Mouse (Mus musculus) intestine, embryonic 14.5 days (tissue): ENCODE measurements around the gene Gm37240. TPM values are rescaled to one million over a fixed set of nuclear protein-coding genes. Genes with fewer than 3 reads are reported as not detected.

Experiments
- ATAC-seq: fragments of 200-750 bp; cut with Nextera tagmentation; replicated peaks from 2 replicates; pipeline ENCODE4 v1.8.0; 2017; ENCODE audit warnings: low read depth, moderate number of reproducible peaks, moderate TSS enrichment, moderate library complexity; ENCODE audit not compliant: low FRiP score, low TSS enrichment
- DNase-seq: peaks from one replicate; pipeline ENCODE4 v3.0.0-alpha.2; 2018; ENCODE audit warnings: low spot score
- H3K27ac ChIP-seq: fragments of 300-500 bp; sonication (generic); 2 replicates; pipeline ENCODE4 v1.5.1; 2014; ENCODE audit warnings: low read depth, mild to moderate bottlenecking, control low read depth
- H3K27me3 ChIP-seq: fragments of 300-500 bp; sonication (generic); replicated peaks from 2 replicates; pipeline ENCODE4 v1.6.1; 2014; ENCODE audit warnings: low read length, control low read depth; ENCODE audit not compliant: control insufficient read depth, insufficient read depth
- H3K36me3 ChIP-seq: fragments of 300-500 bp; sonication (generic); 2 replicates; pipeline ENCODE4 v1.6.1; 2014; ENCODE audit warnings: low read length, control low read depth; ENCODE audit not compliant: control insufficient read depth, insufficient read depth
- H3K4me1 ChIP-seq: fragments of 300-500 bp; sonication (generic); replicated peaks from 2 replicates; pipeline ENCODE4 v1.6.1; 2014; ENCODE audit warnings: low read length, control low read depth, mixed read lengths; ENCODE audit not compliant: control insufficient read depth, insufficient read depth
- H3K4me2 ChIP-seq: fragments of 300-500 bp; sonication (generic); 2 replicates; pipeline ENCODE4 v1.6.1; 2014; ENCODE audit warnings: low read length
- H3K4me3 ChIP-seq: fragments of 300-500 bp; sonication (generic); 2 replicates; pipeline ENCODE4 v1.5.1; 2014; ENCODE audit warnings: low read depth, low read length, control low read depth, mixed read lengths
- H3K9ac ChIP-seq: fragments of 300-500 bp; sonication (generic); 2 replicates; pipeline ENCODE4 v1.6.1; 2014; ENCODE audit warnings: mild to moderate bottlenecking, low read length
- H3K9me3 ChIP-seq: fragments of 300-500 bp; sonication (generic); 2 replicates; pipeline ENCODE4 v1.6.1; 2016; ENCODE audit warnings: low read length, control low read depth; ENCODE audit not compliant: control insufficient read depth
- WGBS: fragments of 180-500 bp; shearing (Covaris S2); extraction: QIAGEN DNeasy Blood & Tissue Kit; methylation state at CpG from one replicate; pipeline ENCODE4 v1.1.7; 2014; 5-methylcytosine and 5-hydroxymethylcytosine counted together
- polyA plus RNA-seq: library from polyadenylated mRNA; unstranded; fragments of >200 nt; fragmentation: Nextera tagmentation; extraction: Ambion mirVana; gene quantifications from 2 replicates; pipeline ENCODE4 v1.2.1, GENCODE M21; 2014

Gene Gm37240
- polyA plus RNA-seq, 1 experiment from 2014 or later: 5.3 TPM

DNA sequence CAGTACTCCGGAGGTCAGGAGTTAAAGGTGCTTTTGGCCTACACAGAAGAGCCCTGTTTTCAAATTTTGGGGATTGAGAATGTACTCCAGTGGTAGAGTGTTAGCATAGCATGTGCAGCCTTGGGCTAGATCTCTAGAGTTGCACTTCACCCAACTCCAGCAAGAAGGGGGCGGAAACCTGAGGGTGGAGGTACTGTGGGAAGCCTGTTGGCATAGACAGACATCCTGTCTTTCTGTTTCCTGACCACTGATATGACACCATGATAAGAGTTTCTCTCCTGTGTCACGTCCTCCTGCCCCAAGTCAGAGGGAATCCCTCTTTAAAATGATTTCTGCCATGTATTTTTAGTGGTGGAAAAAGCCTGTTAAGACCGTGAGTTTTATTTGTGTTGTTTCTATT is 1038.5 kb downstream of the Gm37240 start:
- WGBS: 80% methylated on average over 4 of the region's 4 CpGs
- no peaks in the 10 kb centered on the region for H3K27me3 ChIP-seq
- no peak for DNase-seq

GRCm38 (mm10) chr3:84843594-84843993 is 1043.7 kb downstream of the Gm37240 start:
- no peak overlapping the region for H3K4me3 ChIP-seq
- no peak overlapping the region for H3K4me2 ChIP-seq
- H3K27ac ChIP-seq: no peak overlapping the region
- H3K27me3 ChIP-seq: no peaks in the 10 kb centered on the region
- ATAC-seq (no peak), DNase-seq (no peak)
- no peaks in the 10 kb centered on the region; the same call in 1 of the 2 replicates for H3K9me3 ChIP-seq
- no peaks in the 10 kb centered on the region for H3K4me1 ChIP-seq
- WGBS: 37% methylated on average over 1 of the region's 1 CpGs
- H3K36me3 ChIP-seq: no peaks in the 10 kb centered on the region
- H3K9ac ChIP-seq: no peak overlapping the region

More for the DNA sequence above, 1038.5 kb downstream of the Gm37240 start:
- Histone ChIP-seq H3K4me3 (no peak overlapping the region), H3K27ac (no peak overlapping the region), H3K4me1 (0 out of 2 replicates have a peak, but pooled peaks cover 3% of the 10 kb centered on the region), H3K9ac (no peak overlapping the region), H3K9me3 (no peaks in the 10 kb centered on the region), H3K4me2 (no peak overlapping the region), H3K36me3 (no peaks in the 10 kb centered on the region)
- no peak for ATAC-seq

- DNase-seq (no peak), ATAC-seq (no peak)
- no peak overlapping the region for H3K27ac ChIP-seq
- 87% methylated on average over 2 of the region's 2 CpGs for WGBS
- no peaks in the 10 kb centered on the region for H3K27me3 ChIP-seq
- H3K9ac ChIP-seq: no peak overlapping the region
- no peaks in the 10 kb centered on the region for H3K4me1 ChIP-seq
- H3K4me2 ChIP-seq: no peak overlapping the region
- no peak overlapping the region for H3K4me3 ChIP-seq
- H3K9me3 ChIP-seq: no peaks in the 10 kb centered on the region; the same call in 1 of the 2 replicates
- H3K36me3 ChIP-seq: no peaks in the 10 kb centered on the region
Measured at GRCm38 (mm10) chr3:84842793-84843192, 1044.5 kb downstream of the Gm37240 start.

DNA sequence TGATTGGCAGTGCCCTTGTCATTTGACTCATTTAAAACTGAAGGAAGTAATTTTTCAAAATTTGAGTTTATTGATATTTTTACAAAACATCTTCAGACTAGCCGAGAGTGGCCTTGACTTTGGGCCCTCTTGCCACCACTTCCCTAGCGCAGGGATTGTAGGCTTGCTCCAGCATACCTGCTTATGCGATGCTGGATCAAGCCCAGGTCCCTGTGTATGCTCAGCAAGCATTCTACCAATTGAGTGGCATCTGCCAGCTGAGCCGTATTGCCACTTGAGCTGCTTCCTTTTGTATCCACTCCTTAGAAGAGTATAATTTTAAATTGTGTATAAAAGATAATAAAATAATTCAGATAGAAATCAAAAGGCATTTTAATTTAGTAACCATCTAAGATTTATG is 1046.0 kb downstream of the Gm37240 start:
- 87% methylated on average over 4 of the region's 4 CpGs for WGBS
- Histone ChIP-seq H3K4me1 (no peaks in the 10 kb centered on the region), H3K4me2 (no peak overlapping the region), H3K27ac (no peak overlapping the region), H3K36me3 (no peaks in the 10 kb centered on the region), H3K4me3 (no peak overlapping the region), H3K9me3 (no peaks in the 10 kb centered on the region; the same call in 1 of the 2 replicates), H3K27me3 (no peaks in the 10 kb centered on the region), H3K9ac (no peak overlapping the region)
- ATAC-seq: no peak
- DNase-seq: no peak

- Histone ChIP-seq H3K4me2 (no peak overlapping the region), H3K4me1 (no peaks in the 10 kb centered on the region), H3K9me3 (no peaks in the 10 kb centered on the region; the same call in 1 of the 2 replicates), H3K27ac (no peak overlapping the region), H3K27me3 (no peaks in the 10 kb centered on the region), H3K4me3 (no peak overlapping the region), H3K9ac (no peak overlapping the region), H3K36me3 (no peaks in the 10 kb centered on the region)
- 83% methylated on average over 5 of the region's 5 CpGs for WGBS
- ATAC-seq: no peak
- no peak for DNase-seq
Measured at GRCm38 (mm10) chr3:84839499-84839898, 1047.8 kb downstream of the Gm37240 start.

DNA sequence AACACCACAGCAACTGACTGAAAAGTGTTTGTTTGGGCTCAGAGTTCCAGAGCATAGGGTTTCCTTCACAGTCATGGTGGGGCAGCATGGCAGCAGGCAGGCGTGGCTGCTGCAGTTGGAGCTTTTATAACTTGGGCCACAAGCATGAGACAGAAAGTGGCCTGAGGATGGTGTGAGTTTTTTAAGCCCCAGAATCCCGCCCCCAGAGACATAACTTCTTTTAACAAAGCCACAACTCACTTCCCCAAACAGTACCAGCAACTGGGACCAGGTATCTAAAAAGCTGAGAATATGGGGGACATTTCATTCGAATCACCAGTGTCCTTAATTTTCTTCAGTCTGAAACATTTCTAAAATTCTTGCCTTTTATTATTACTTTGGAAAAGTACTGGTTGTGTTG is 1049.3 kb downstream of the Gm37240 start:
- no peak for ATAC-seq
- Histone ChIP-seq H3K36me3 (no peaks in the 10 kb centered on the region), H3K4me2 (no peak overlapping the region), H3K27ac (no peak overlapping the region), H3K27me3 (no peaks in the 10 kb centered on the region), H3K9me3 (no peaks in the 10 kb centered on the region; the same call in 1 of the 2 replicates), H3K9ac (no peak overlapping the region), H3K4me1 (no peaks in the 10 kb centered on the region), H3K4me3 (no peak overlapping the region)
- WGBS: 90% methylated on average over 3 of the region's 3 CpGs
- no peak for DNase-seq

DNA sequence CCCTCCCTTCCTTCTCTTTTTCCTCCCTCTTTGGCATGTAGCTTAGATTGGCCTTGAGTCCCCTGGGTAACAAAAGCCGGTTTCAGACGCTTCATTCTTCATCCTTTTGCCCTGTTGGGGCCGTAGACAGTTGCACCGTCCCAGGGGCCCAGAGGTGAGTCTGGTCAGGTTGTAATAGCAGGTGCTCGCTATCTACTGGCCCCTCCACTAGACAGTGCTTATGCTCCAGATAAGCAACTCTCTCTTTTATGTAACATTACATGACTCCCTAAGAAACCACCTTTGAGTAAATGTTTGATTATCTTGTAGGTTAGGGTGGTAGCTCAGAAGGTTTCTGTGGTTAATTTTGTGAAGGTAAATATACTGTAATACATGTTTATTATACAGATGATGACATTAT is 1051.3 kb downstream of the Gm37240 start:
- 76% methylated on average over 5 of the region's 5 CpGs for WGBS
- no peaks in the 10 kb centered on the region for H3K4me1 ChIP-seq

DNA sequence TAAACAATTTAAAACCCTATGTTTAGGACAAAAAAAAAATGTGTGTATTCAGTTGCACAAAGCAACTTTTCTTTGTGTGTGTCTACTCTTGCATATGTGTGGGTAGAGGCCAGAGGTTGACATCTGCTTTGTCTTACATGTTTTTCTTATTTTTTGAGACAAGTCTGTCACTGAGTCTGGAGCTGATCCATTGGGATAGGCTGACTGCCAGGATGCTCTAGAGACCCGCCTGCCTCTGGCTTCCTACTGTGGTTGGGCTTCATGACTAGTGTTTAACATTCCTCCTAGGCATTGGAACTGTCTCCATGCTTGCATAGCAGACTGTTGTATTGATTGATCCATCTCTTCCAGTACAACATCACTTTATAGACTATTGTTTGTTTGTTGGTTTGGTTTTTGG is 1058.0 kb downstream of the Gm37240 start:
- WGBS: 92% methylated on average over 1 of the region's 1 CpGs
- Histone ChIP-seq H3K9ac (no peak overlapping the region), H3K9me3 (no peaks in the 10 kb centered on the region), H3K4me2 (no peak overlapping the region), H3K27ac (no peak overlapping the region), H3K4me3 (no peak overlapping the region), H3K4me1 (no peaks in the 10 kb centered on the region), H3K27me3 (no peaks in the 10 kb centered on the region), H3K36me3 (no peaks in the 10 kb centered on the region)
- ATAC-seq (no peak), DNase-seq (no peak)

More for the DNA sequence above, 1051.3 kb downstream of the Gm37240 start:
- Histone ChIP-seq H3K27ac (no peak overlapping the region), H3K9ac (no peak overlapping the region), H3K27me3 (no peaks in the 10 kb centered on the region), H3K9me3 (no peaks in the 10 kb centered on the region; the same call in 1 of the 2 replicates), H3K4me3 (no peak overlapping the region), H3K36me3 (no peaks in the 10 kb centered on the region), H3K4me2 (no peak overlapping the region)
- no peak for DNase-seq
- no peak for ATAC-seq

DNA sequence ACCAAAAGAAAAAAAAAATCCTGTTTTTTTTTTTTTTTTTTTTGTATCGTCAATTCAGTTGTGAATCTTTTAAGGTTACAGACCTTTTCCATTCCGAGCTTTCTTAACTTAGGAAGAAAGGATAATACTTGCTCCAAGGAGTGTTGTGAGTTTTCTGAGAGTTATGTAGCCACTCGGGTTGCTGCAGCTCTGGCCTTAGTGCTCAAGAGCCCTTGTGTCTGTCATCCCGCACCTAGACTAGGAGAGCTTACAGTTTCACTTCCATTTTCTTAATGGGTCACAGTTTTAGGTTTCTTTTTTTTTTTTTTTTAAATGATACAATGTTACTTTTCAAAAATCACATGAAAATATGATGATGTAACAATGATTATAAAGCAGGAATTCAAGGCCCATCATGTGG is 1059.7 kb downstream of the Gm37240 start:
- no peak overlapping the region for H3K27ac ChIP-seq
- no peak overlapping the region for H3K9ac ChIP-seq
- WGBS: 92% methylated on average over 4 of the region's 4 CpGs
- H3K27me3 ChIP-seq: no peaks in the 10 kb centered on the region
- no peak for ATAC-seq
- DNase-seq: no peak
- H3K36me3 ChIP-seq: 0 out of 2 replicates have a peak, but pooled peaks cover 3% of the 10 kb centered on the region
- no peak overlapping the region for H3K4me3 ChIP-seq
- H3K4me1 ChIP-seq: no peaks in the 10 kb centered on the region
- no peak overlapping the region for H3K4me2 ChIP-seq
- H3K9me3 ChIP-seq: no peaks in the 10 kb centered on the region
